Mouse (Mus musculus): ENCODE data around the gene Fam192a. TPM values are rescaled to one million over a fixed set of nuclear protein-coding genes. Genes with fewer than 3 reads are reported as not detected.
A peak's percentile ranks its signal among the peaks of the same experiment; 100 is the strongest.

Gene Fam192a
- total RNA-seq, 1 experiment from 2014 or later = 119 TPM

- no peak for ATAC-seq (ENCODE audit: extremely low read depth, insufficient number of reproducible peaks, low FRiP score, poor library complexity, severe bottlenecking)
Measured at GRCm38 (mm10) chr8:94575148-94575547, 26.6 kb downstream of the Fam192a start.

GRCm38 (mm10) chr8:94574159-94574907 lies 27.5 kb downstream of the Fam192a start:
- no peak for ATAC-seq (ENCODE audit: extremely low read depth, insufficient number of reproducible peaks, low FRiP score, poor library complexity, severe bottlenecking)

- no peak for ATAC-seq (ENCODE audit: extremely low read depth, insufficient number of reproducible peaks, low FRiP score, poor library complexity, severe bottlenecking)
Measured at GRCm38 (mm10) chr8:94571896-94572295, 29.9 kb downstream of the Fam192a start.

- ATAC-seq (ENCODE audit: extremely low read depth, insufficient number of reproducible peaks, low FRiP score, poor library complexity, severe bottlenecking) = no peak
Measured at GRCm38 (mm10) chr8:94569419-94569818, 32.4 kb downstream of the Fam192a start.

DNA sequence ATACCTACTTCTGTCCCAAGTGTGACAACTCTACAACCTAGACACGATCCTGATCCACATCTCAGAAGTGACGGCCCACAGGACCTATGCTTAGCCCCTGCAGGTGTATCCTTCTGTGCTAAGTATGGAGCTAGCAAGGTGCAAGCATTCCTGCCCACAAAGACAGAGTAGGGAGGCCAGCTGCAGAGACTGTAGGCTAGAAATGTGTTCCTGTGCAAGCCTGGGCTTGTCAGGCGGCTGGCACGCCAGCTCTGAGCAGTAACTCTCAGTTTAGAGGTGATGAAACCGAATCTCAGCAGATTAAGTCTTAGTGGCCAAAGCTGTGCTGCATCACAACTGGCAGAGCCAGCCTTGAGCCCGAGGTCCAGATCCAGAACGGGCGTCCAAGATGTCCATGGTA lies 33.7 kb downstream of the Fam192a start:
- no peak for ATAC-seq (ENCODE audit: extremely low read depth, insufficient number of reproducible peaks, low FRiP score, poor library complexity, severe bottlenecking)

- ATAC-seq (ENCODE audit: extremely low read depth, insufficient number of reproducible peaks, low FRiP score, poor library complexity, severe bottlenecking) = no peak
Measured at GRCm38 (mm10) chr8:94567159-94567849, 34.5 kb downstream of the Fam192a start.

DNA sequence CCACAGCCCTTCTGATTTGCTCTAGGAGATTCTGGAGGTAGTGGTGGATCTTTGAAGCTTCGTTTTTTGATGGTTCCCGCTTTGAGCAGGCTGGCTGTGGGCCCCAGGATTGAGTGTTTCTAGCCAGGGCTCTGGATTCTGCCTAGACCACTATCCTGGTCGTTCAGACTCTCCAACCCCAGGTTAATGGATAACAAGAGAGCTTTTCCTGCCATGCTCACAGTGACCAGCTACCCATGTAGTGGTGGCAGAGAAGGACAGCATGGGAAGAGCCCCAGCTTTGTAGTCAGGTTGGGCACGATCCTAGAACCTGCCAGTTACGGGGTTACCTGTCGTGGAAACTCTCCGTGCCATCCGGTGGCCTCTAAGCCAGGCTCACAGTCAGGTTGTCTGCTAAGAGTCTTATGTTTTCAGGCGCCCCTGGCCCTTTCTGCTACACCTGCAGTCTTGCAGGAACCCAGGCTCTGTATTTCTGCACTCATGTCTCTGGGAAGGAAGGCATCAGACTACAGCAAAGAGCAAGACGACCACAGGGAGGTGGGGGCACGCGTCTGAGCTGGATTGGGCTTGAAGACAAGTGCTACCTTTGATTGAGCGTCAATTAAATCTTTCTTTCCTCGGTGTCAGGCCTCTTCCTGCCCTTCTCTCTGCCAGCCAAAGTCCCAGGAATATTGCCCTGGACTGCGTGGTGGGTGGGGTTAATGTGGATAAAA lies 35.2 kb downstream of the Fam192a start:
- no peak for ATAC-seq (ENCODE audit: extremely low read depth, insufficient number of reproducible peaks, low FRiP score, poor library complexity, severe bottlenecking)

DNA sequence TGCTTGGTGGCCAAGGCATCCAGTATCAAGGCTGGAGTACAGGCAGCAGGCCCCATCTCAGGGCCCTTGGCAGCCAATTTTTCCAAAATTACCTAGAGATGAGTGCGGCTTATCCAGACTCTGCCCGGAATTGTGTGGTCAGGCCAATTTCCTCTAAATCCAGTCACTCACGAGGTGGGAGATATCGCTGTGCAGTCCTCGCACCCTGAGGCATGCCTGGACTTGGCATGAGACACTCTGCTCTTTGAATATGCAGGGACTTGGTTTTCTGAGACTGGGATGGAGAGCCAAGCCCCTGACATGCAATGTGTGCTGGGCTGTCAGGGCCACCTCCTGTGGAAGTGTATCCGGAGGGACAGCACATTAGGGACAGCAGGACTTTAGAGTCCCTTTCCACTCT lies 35.8 kb downstream of the Fam192a start:
- no peak for ATAC-seq (ENCODE audit: extremely low read depth, insufficient number of reproducible peaks, low FRiP score, poor library complexity, severe bottlenecking)

GRCm38 (mm10) chr8:94564421-94564820 lies 37.4 kb downstream of the Fam192a start:
- ATAC-seq (ENCODE audit: extremely low read depth, insufficient number of reproducible peaks, low FRiP score, poor library complexity, severe bottlenecking) = no peak

DNA sequence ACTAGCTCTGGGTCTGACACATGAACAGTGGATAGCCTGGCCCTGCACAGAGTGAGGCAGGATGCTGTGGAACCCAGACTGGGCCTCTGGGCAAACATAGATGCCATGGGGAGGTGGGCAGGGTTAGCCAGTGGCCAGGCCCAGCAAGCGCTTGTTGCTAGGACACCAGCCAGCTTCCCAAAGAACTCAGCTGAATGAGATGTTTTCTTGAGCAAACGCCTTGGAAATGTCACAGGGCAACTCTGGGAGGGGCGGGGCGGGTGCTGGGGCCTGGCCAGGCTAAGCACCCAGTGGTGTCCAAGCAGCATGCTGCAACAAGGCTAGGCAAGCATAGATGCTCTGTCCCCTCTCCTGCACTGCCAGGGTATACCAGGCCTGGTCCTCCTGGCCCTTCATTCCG lies 40.5 kb downstream of the Fam192a start:
- no peak for ATAC-seq (ENCODE audit: extremely low read depth, insufficient number of reproducible peaks, low FRiP score, poor library complexity, severe bottlenecking)

DNA sequence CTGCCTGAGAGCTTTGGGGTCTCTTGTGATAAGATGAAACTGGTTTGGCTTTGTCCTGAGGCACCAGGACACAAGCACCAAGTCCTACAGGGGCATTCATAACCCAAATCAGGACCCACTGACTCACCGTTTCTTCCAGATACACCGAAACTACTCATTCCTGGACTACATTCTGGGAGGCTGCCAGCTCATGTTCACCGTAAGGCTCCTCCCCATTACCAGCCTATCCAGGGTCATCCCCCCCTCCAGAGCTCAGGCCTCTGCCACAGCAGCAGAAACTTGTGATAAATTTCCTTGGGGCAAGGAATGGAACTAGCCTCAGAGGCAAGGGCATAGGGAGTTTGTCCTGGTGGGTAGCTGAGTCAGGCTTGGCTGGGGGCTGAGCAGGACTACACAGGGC lies 44.5 kb downstream of the Fam192a start:
- ATAC-seq (ENCODE audit: extremely low read depth, insufficient number of reproducible peaks, low FRiP score, poor library complexity, severe bottlenecking) = no peak

DNA sequence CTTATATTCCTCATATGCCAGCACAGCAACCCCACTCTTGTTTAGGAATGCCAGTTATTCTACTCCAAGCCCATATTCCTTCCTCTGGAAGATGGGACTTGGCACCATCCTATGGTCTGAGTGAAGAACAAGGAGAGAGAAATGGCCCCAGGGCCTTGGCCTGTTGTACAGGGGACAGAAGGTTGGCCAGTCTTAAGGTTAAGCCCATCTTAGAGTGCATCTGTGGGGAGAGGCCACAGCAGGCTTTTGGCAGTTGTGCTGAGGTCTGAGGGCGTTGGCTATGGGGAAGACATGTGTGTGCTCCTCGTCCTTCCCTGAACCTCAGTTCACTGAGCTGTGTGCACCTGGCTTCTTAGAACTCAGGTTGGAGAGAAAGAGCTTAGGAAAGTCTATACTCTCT lies 49.1 kb downstream of the Fam192a start:
- no peak for ATAC-seq (ENCODE audit: extremely low read depth, insufficient number of reproducible peaks, low FRiP score, poor library complexity, severe bottlenecking)

GRCm38 (mm10) chr8:94551471-94552422 lies 50.0 kb downstream of the Fam192a start:
- peak; percentile 11; the same call in 1 of the 2 replicates for ATAC-seq (ENCODE audit: extremely low read depth, insufficient number of reproducible peaks, low FRiP score, poor library complexity, severe bottlenecking)

- ATAC-seq (ENCODE audit: extremely low read depth, insufficient number of reproducible peaks, low FRiP score, poor library complexity, severe bottlenecking) = no peak
Measured at GRCm38 (mm10) chr8:94549998-94550397, 51.8 kb downstream of the Fam192a start.

- ATAC-seq (ENCODE audit: extremely low read depth, insufficient number of reproducible peaks, low FRiP score, poor library complexity, severe bottlenecking) = no peak
Measured at GRCm38 (mm10) chr8:94549482-94549881, 52.3 kb downstream of the Fam192a start.

DNA sequence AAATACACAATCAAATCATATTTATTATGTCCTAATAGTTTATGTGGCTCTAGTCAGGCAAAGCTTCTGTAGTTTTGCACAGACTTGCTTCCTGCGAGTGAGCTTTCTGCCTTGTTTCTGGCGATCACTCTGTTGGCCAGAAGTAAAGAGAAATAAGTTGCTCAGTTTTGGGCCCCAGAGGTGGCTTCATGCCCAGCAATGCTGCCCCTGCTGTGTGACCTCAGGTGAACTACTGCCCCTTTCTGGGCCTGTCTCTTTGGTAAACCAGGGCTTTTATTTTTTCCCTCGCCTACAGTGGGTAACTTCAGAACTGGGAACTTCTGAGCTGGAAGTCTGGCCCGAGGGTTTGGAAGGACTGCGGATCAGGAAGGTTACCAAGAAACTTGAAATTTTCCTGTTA lies 52.8 kb downstream of the Fam192a start:
- ATAC-seq (ENCODE audit: extremely low read depth, insufficient number of reproducible peaks, low FRiP score, poor library complexity, severe bottlenecking) = no peak

DNA sequence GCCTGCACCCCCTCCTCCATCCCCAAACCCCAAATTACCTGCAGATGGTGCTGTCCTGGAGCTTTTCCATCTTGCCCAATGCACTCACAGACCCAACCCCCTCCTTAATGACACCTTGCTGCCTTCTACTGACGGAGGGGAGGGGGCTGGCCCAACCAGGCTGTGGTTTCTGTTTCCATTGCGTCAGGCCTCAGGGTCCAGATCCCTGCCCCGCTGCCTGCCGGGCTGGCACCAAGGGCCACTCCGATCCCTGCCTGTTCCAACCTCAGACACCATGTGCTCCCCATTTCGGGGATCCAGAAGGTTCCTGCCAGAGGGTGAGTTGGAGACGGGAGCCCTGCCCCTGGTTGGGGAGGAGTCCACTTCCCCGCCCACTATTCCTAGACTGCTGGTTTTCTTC lies 57.8 kb downstream of the Fam192a start:
- 0 out of 2 replicates have a peak, but pooled peaks have one; percentile 20 for ATAC-seq (ENCODE audit: extremely low read depth, insufficient number of reproducible peaks, low FRiP score, poor library complexity, severe bottlenecking)

DNA sequence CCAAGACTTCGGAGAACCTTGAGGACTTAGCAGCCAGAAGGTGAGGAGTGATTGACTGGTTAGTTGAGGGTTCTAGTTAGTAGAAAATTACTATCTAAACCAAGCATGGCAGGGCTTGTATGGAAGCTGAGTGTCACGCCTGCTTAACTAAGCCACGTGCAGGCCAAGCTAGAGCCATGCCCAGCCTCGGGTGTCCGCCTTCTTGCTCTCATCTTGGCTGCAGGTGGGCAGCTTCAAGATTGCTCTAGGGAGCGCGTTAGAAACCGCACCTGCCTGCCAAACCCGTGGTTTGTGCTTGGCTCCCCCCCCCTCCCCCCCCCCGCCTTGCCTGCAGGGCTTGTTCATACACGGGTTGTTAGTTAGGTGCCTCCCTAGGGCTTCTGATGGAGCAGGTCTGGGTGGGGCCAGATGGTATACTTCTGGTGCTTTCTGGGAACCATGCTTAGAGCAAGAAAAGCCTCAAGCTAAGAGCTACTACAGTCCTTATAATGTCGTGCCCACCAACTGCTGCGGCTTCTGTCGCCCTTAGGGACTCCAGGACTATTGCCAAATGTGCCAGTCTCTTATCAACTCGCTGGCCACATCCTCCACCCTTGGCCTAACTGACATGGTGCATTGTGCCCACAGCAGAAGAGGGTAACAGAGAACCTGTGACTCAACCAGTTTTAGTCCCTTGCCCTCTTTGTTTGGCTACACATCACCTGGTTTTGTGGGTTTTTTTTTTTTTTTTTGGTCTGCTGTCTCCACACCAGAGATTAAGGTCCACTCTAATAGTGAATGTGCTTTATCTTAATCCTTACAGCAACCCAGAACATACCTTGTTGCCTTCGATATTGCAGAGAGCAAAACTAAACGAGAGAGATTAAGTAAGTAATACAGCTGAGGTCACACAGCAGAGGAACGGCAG lies 60.7 kb downstream of the Fam192a start:
- ATAC-seq (ENCODE audit: extremely low read depth, insufficient number of reproducible peaks, low FRiP score, poor library complexity, severe bottlenecking) = no peak

Measured in neutrophil, adult 5-6 weeks (primary cell).